Mouse (Mus musculus): Measurements from ENCODE around the gene Vmn1r76. TPM values are rescaled to one million over a fixed set of nuclear protein-coding genes. Genes with fewer than 3 reads are reported as not detected.

Vmn1r76 gene
- total RNA-seq (2021): not detected
- long read RNA-seq, experiment 1: 0 reads
- long read RNA-seq, experiment 2: 0 reads

GRCm38 (mm10) chr7:11938113-11938512 lies at the start of gene Vmn1r76:
Gene Vmn1r76, minus strand, starts transcription at chr7:11938213.
- H3K4me3 ChIP-seq: no peak within 1 kb of the TSS
- TF ChIP-seq CTCF (conservative IDR thresholded peaks at IDR 0.05): no peak
- DNase-seq (ENCODE audit: low spot score in 2 of 2): no peak
- H3K27ac ChIP-seq: no peak within 1 kb of the TSS

- no peak overlapping the region for H3K27ac ChIP-seq
- no peak for DNase-seq (ENCODE audit: low spot score in 2 of 2)
- TF ChIP-seq CTCF (conservative IDR thresholded peaks at IDR 0.05): no peak
- no peak overlapping the region for H3K4me3 ChIP-seq
Measured at GRCm38 (mm10) chr7:11972611-11973010, 34.6 kb upstream of the Vmn1r76 start.

GRCm38 (mm10) chr7:11947991-11948390 lies 10.0 kb upstream of the Vmn1r76 start:
- no peak overlapping the region for H3K4me3 ChIP-seq
- TF ChIP-seq CTCF (conservative IDR thresholded peaks at IDR 0.05): no peak
- H3K27ac ChIP-seq: no peak overlapping the region
- DNase-seq (ENCODE audit: low spot score in 2 of 2): no peak

- Histone ChIP-seq H3K4me3 (no peak within 1 kb of the TSS), H3K27ac (no peak within 1 kb of the TSS)
- no peak for TF ChIP-seq CTCF (conservative IDR thresholded peaks at IDR 0.05)
- no peak for DNase-seq (ENCODE audit: low spot score in 2 of 2)
Measured at GRCm38 (mm10) chr7:11874330-11874729, 63.7 kb downstream of the Vmn1r76 start, which contains the start of gene Vmn1r75. Gene Vmn1r75, plus strand, starts transcription at chr7:11874630.

Other genes with a start within 250 kb of the Vmn1r76 start
- gene Vmn1r73, start 207.9 kb downstream of the Vmn1r76 start, total RNA-seq (2021): not detected
- gene Vmn1r74, start 104.2 kb downstream of the Vmn1r76 start, total RNA-seq (2021): not detected
- gene Vmn1r75, start 63.6 kb downstream of the Vmn1r76 start, total RNA-seq (2021): not detected
- gene Vmn1r77, start 98.5 kb upstream of the Vmn1r76 start, total RNA-seq (2021): under 1 TPM in 1 of 2 experiments, not detected in 1; 0.05 TPM
- gene Vmn1r78, start 212.0 kb upstream of the Vmn1r76 start, total RNA-seq (2021): not detected
- not detected for gene Vmn1r79, start 233.1 kb upstream of the Vmn1r76 start, total RNA-seq (2021)